Mouse (Mus musculus) olfactory bulb, adult 2 months (tissue): ENCODE data around the gene Dok5.

ENCODE experiments used
- CTCF ChIP-seq: fragments of 200-500 bp; IDR thresholded peaks from 2 replicates; pipeline ENCODE4 v1.5.1; 2012; ENCODE audit warnings: low read depth, mild to moderate bottlenecking, low read length, moderate library complexity; ENCODE audit not compliant: insufficient read depth
- POLR2A ChIP-seq: fragments of 200-500 bp; IDR thresholded peaks from 2 replicates; pipeline ENCODE4 v1.6.1; 2012; ENCODE audit warnings: mild to moderate bottlenecking, low read depth, low read length, moderate library complexity; ENCODE audit not compliant: insufficient read depth

DNA sequence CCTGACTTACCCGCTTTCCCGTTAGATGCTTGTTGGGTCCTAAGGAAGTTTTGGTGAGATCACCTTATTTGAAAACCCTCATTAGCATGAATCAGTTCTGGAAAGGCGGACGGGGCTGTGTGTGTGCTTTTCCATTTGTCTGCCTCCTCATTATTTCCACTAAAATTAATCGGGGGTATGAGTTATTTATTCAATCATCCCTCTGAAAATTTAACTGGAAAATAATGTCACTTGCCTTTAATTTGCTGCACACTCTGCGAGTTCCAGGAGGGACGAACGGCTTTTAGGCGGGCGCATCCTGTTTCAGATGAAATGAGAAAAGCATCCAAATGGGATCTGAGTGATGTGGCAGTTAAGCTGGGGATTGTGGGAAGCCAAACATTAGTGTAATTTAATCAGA, 113.9 kb downstream of the Dok5 start:
- no peak for TF ChIP-seq CTCF
- no peak for TF ChIP-seq POLR2A
